Mouse (Mus musculus) olfactory bulb, adult 2 months (tissue): Measurements from ENCODE around the gene Gm17949. TPM values are rescaled to one million over a fixed set of nuclear protein-coding genes. Genes with fewer than 3 reads are reported as not detected.
"Not testable (repeated sequence)": the region's sequence is repeated elsewhere in the genome, so short reads cannot be mapped to it uniquely, and the experiment has no call there.

Experiments
- H3K27ac ChIP-seq: fragments of 200-500 bp; 2 replicates; pipeline ENCODE4 v1.5.1; 2012; ENCODE audit warnings: low read depth, low read length; ENCODE audit not compliant: insufficient read depth
- H3K4me1 ChIP-seq: fragments of 200-500 bp; 2 replicates; pipeline ENCODE4 v1.6.1; 2012; ENCODE audit warnings: low read length; ENCODE audit not compliant: control insufficient read depth, insufficient read depth
- H3K4me3 ChIP-seq: fragments of 200-500 bp; 2 replicates; pipeline ENCODE4 v1.5.1; 2012; ENCODE audit warnings: mild to moderate bottlenecking, low read depth, low read length, moderate library complexity; ENCODE audit not compliant: insufficient read depth
- CTCF ChIP-seq: fragments of 200-500 bp; IDR thresholded peaks from 2 replicates; pipeline ENCODE4 v1.5.1; 2012; ENCODE audit warnings: low read depth, mild to moderate bottlenecking, low read length, moderate library complexity; ENCODE audit not compliant: insufficient read depth
- POLR2A ChIP-seq: fragments of 200-500 bp; IDR thresholded peaks from 2 replicates; pipeline ENCODE4 v1.6.1; 2012; ENCODE audit warnings: mild to moderate bottlenecking, low read depth, low read length, moderate library complexity; ENCODE audit not compliant: insufficient read depth
- WGBS: fragments of 180-500 bp; shearing (Covaris S2); methylation state at CpG from one replicate; pipeline ENCODE4 v1.1.7; 2018; 5-methylcytosine and 5-hydroxymethylcytosine counted together
- polyA plus RNA-seq: library from polyadenylated mRNA; stranded (reverse); fragments of >200 nt; gene quantifications from 2 replicates; pipeline ENCODE4 v1.2.4, GENCODE M21; 2012; ENCODE audit warnings: low replicate concordance; ENCODE audit not compliant: missing spikeins, insufficient read depth, insufficient read length

Gm17949 gene
- polyA plus RNA-seq, 1 experiment: not detected

- 1% methylated on average over 99 of the region's 99 CpGs for WGBS
- peak within 1 kb of the TSS; percentile 91 for H3K4me3 ChIP-seq
Measured at GRCm38 (mm10) chr17:57030931-57031660, 19.8 kb downstream of the Gm17949 start, which contains the start of gene Khsrp. Khsrp (minus strand) TSS chr17:57031522.

GRCm38 (mm10) chr17:57031661-57032420, 20.6 kb downstream of the Gm17949 start:
- H3K27ac ChIP-seq: peak overlapping the region; percentile 93
- peak overlapping the region; percentile 57 for H3K4me3 ChIP-seq
- no peak for TF ChIP-seq CTCF
- peak; percentile 62 for TF ChIP-seq POLR2A
- peaks cover 10% of the 10 kb centered on the region for H3K4me1 ChIP-seq
- WGBS: under 1% methylated on average over 38 of the region's 38 CpGs

More at GRCm38 (mm10) chr17:57030931-57031660, 19.8 kb downstream of the Gm17949 start, which contains the start of gene Khsrp:
- TF ChIP-seq CTCF: no peak
- peak; percentile 61 for TF ChIP-seq POLR2A
- H3K27ac ChIP-seq: peak within 1 kb of the TSS; percentile 93
- peaks cover 10% of the 10 kb centered on the region for H3K4me1 ChIP-seq

- Histone ChIP-seq H3K4me1 (peaks cover 10% of the 10 kb centered on the region), H3K4me3 (no peak overlapping the region), H3K27ac (0 out of 2 replicates have a peak overlapping the region, but pooled peaks have one; percentile 93)
- TF ChIP-seq POLR2A (no peak), CTCF (no peak)
- 86% methylated on average over 4 of the region's 4 CpGs for WGBS
Measured at GRCm38 (mm10) chr17:57032854-57033253, 21.6 kb downstream of the Gm17949 start.

GRCm38 (mm10) chr17:57038978-57039377, 27.7 kb downstream of the Gm17949 start:
- Histone ChIP-seq H3K4me3 (no peak overlapping the region), H3K4me1 (peaks cover 8% of the 10 kb centered on the region), H3K27ac (no peak overlapping the region)
- TF ChIP-seq CTCF: no peak
- no peak for TF ChIP-seq POLR2A
- 42% methylated on average over 8 of the region's 8 CpGs for WGBS

- TF ChIP-seq POLR2A (no peak), CTCF (no peak)
- 75% methylated on average over 8 of the region's 8 CpGs for WGBS
Measured at GRCm38 (mm10) chr17:57041554-57041953, 30.3 kb downstream of the Gm17949 start, which contains the start of gene Slc25a41. Slc25a41 (minus strand) TSS chr17:57041654.

GRCm38 (mm10) chr17:57047406-57047805, 36.1 kb downstream of the Gm17949 start:
- TF ChIP-seq POLR2A (no peak), CTCF (no peak)

More at GRCm38 (mm10) chr17:57041554-57041953, 30.3 kb downstream of the Gm17949 start, which contains the start of gene Slc25a41:
- Histone ChIP-seq H3K4me1 (peaks cover 8% of the 10 kb centered on the region), H3K27ac (no peak within 1 kb of the TSS), H3K4me3 (no peak within 1 kb of the TSS)

GRCm38 (mm10) chr17:57048816-57049215, 37.5 kb downstream of the Gm17949 start:
- TF ChIP-seq POLR2A: no peak
- no peak for TF ChIP-seq CTCF
- 91% methylated on average over 3 of the region's 3 CpGs for WGBS
- peaks cover 2% of the 10 kb centered on the region; the same call in 1 of the 2 replicates for H3K4me1 ChIP-seq

More at GRCm38 (mm10) chr17:57047406-57047805, 36.1 kb downstream of the Gm17949 start:
- Histone ChIP-seq H3K4me3 (no peak overlapping the region), H3K27ac (no peak overlapping the region), H3K4me1 (peaks cover 8% of the 10 kb centered on the region)
- 61% methylated on average over 5 of the region's 5 CpGs for WGBS

GRCm38 (mm10) chr17:57051679-57052078, 40.4 kb downstream of the Gm17949 start:
- 90% methylated on average over 4 of the region's 4 CpGs for WGBS
- not testable (repeated sequence) for H3K4me3 ChIP-seq, H3K27ac ChIP-seq, H3K4me1 ChIP-seq

More at GRCm38 (mm10) chr17:57048816-57049215, 37.5 kb downstream of the Gm17949 start:
- Histone ChIP-seq H3K27ac (no peak overlapping the region), H3K4me3 (no peak overlapping the region)

GRCm38 (mm10) chr17:57056246-57056645, 45.0 kb downstream of the Gm17949 start:
- H3K4me1 ChIP-seq: peaks cover 13% of the 10 kb centered on the region
- H3K4me3 ChIP-seq: no peak overlapping the region
- TF ChIP-seq CTCF: no peak
- no peak for TF ChIP-seq POLR2A
- no peak overlapping the region for H3K27ac ChIP-seq
- WGBS: 86% methylated on average over 3 of the region's 3 CpGs
